Mouse (Mus musculus) thymus, adult 2 months (tissue): ENCODE results near the gene Col25a1. TPM values are rescaled to one million over a fixed set of nuclear protein-coding genes. Genes with fewer than 3 reads are reported as not detected.
A peak's percentile ranks its signal among the peaks of the same experiment; 100 is the strongest.

ENCODE experiments used
- DNase-seq: peaks from one replicate; pipeline ENCODE4 v3.0.0; 2021
- H3K27ac ChIP-seq: fragments of 200-500 bp; 2 replicates; pipeline ENCODE4 v1.5.1; 2012; ENCODE audit warnings: low read length, control low read depth; ENCODE audit not compliant: control insufficient read depth, insufficient read depth
- H3K27me3 ChIP-seq: fragments of 200-500 bp; 2 replicates; pipeline ENCODE4 v1.6.1; 2012; ENCODE audit warnings: mild to moderate bottlenecking, low read length, moderate library complexity, mixed read lengths; ENCODE audit not compliant: control insufficient read depth, insufficient read depth
- H3K36me3 ChIP-seq: fragments of 200-500 bp; 2 replicates; pipeline ENCODE4 v1.6.1; 2012; ENCODE audit warnings: mild to moderate bottlenecking, low read length, moderate library complexity; ENCODE audit not compliant: control insufficient read depth, insufficient read depth
- H3K4me1 ChIP-seq: fragments of 200-500 bp; replicated peaks from 2 replicates; pipeline ENCODE4 v1.6.1; 2012; ENCODE audit warnings: low read length; ENCODE audit not compliant: control insufficient read depth, insufficient read depth
- H3K4me3 ChIP-seq: fragments of 200-500 bp; 2 replicates; pipeline ENCODE4 v1.5.1; 2012; ENCODE audit warnings: mild to moderate bottlenecking, low read length, control low read depth, moderate library complexity; ENCODE audit not compliant: control insufficient read depth, insufficient read depth
- CTCF ChIP-seq: fragments of 200-500 bp; IDR thresholded peaks from 2 replicates; pipeline ENCODE4 v1.5.1; 2012; ENCODE audit warnings: mild to moderate bottlenecking, control low read depth, low read length, moderate library complexity, borderline replicate concordance; ENCODE audit not compliant: control insufficient read depth, poor library complexity, insufficient read depth; ENCODE audit errors: extremely low read depth
- POLR2A ChIP-seq: fragments of 200-500 bp; IDR thresholded peaks from 2 replicates; pipeline ENCODE4 v1.6.1; 2012; ENCODE audit warnings: mild to moderate bottlenecking, low read length, control low read depth, moderate library complexity; ENCODE audit not compliant: control insufficient read depth, poor library complexity, insufficient read depth; ENCODE audit errors: extremely low read depth
- WGBS: fragments of 180-500 bp; shearing (Covaris S2); methylation state at CpG from one replicate; pipeline ENCODE4 v1.1.7; 2018; 5-methylcytosine and 5-hydroxymethylcytosine counted together
- polyA plus RNA-seq: library from polyadenylated mRNA; depleted of rRNA; stranded (reverse); fragments of >200 nt; gene quantifications from 2 replicates; pipeline ENCODE4 v1.2.3, GENCODE M21; 2012

Col25a1 gene
- polyA plus RNA-seq, 1 experiment, result not detected

GRCm38 (mm10) chr3:130607924-130608323 is 476.6 kb downstream of the Col25a1 start:
- Histone ChIP-seq H3K4me1 (no peaks in the 10 kb centered on the region), H3K4me3 (no peak overlapping the region), H3K27ac (no peak overlapping the region), H3K27me3 (no peaks in the 10 kb centered on the region), H3K36me3 (no peaks in the 10 kb centered on the region)
- TF ChIP-seq POLR2A, result no peak
- TF ChIP-seq CTCF, result no peak
- WGBS, result 97% methylated on average over 2 of the region's 2 CpGs
- no peak for DNase-seq

- Histone ChIP-seq H3K27ac (no peak overlapping the region), H3K27me3 (no peaks in the 10 kb centered on the region; the same call in 1 of the 2 replicates), H3K4me1 (no peaks in the 10 kb centered on the region), H3K36me3 (no peaks in the 10 kb centered on the region), H3K4me3 (no peak overlapping the region)
- WGBS, result 92% methylated on average over 9 of the region's 9 CpGs
- no peak for DNase-seq
- no peak for TF ChIP-seq POLR2A
- TF ChIP-seq CTCF, result no peak
Measured at GRCm38 (mm10) chr3:130614444-130614843, 483.1 kb downstream of the Col25a1 start.

- Histone ChIP-seq H3K4me3 (no peak overlapping the region), H3K4me1 (no peaks in the 10 kb centered on the region), H3K27me3 (no peaks in the 10 kb centered on the region; the same call in 1 of the 2 replicates), H3K36me3 (no peaks in the 10 kb centered on the region), H3K27ac (no peak overlapping the region)
- no peak for TF ChIP-seq CTCF
- TF ChIP-seq POLR2A, result no peak
- 76% methylated on average over 8 of the region's 8 CpGs for WGBS
- DNase-seq, result no peak
Measured at GRCm38 (mm10) chr3:130615625-130616024, 484.3 kb downstream of the Col25a1 start.

GRCm38 (mm10) chr3:130617439-130617898 is 486.2 kb downstream of the Col25a1 start, which contains the start of gene Etnppl:
Gene Etnppl, plus strand, starts transcription at chr3:130617448.
- TF ChIP-seq CTCF (no peak), POLR2A (no peak)
- Histone ChIP-seq H3K27me3 (no peaks in the 10 kb centered on the region; the same call in 1 of the 2 replicates), H3K4me3 (no peak within 1 kb of the TSS), H3K27ac (no peak within 1 kb of the TSS), H3K36me3 (no peaks in the 10 kb centered on the region), H3K4me1 (no peaks in the 10 kb centered on the region)
- no peak for DNase-seq
- WGBS, result 8% methylated on average over 10 of the region's 10 CpGs

- no peak overlapping the region for H3K27ac ChIP-seq
- no peak overlapping the region for H3K4me3 ChIP-seq
- no peaks in the 10 kb centered on the region for H3K4me1 ChIP-seq
- no peaks in the 10 kb centered on the region; the same call in 1 of the 2 replicates for H3K27me3 ChIP-seq
- H3K36me3 ChIP-seq, result no peaks in the 10 kb centered on the region
- no peak for DNase-seq
- WGBS, result 83% methylated on average over 12 of the region's 12 CpGs
- TF ChIP-seq POLR2A (no peak), CTCF (no peak)
Measured at GRCm38 (mm10) chr3:130620517-130621146, 489.3 kb downstream of the Col25a1 start.

- peak; percentile 6 for DNase-seq
Measured at GRCm38 (mm10) chr3:130628358-130628757, 497.1 kb downstream of the Col25a1 start.

More at GRCm38 (mm10) chr3:130628358-130628757, 497.1 kb downstream of the Col25a1 start:
- no peak overlapping the region for H3K27ac ChIP-seq
- WGBS, result 91% methylated on average over 5 of the region's 5 CpGs
- H3K27me3 ChIP-seq, result no peaks in the 10 kb centered on the region
- no peaks in the 10 kb centered on the region for H3K36me3 ChIP-seq
- H3K4me1 ChIP-seq, result no peaks in the 10 kb centered on the region
- H3K4me3 ChIP-seq, result no peak overlapping the region
- TF ChIP-seq POLR2A (no peak), CTCF (no peak)
